Mouse (Mus musculus): Measurements from ENCODE around the gene Wap.

GRCm38 (mm10) chr11:6593406-6593805, 45.0 kb downstream of the Wap start:
- no peak for TF ChIP-seq CTCF (IDR thresholded peaks at IDR 0.05; ENCODE audit: insufficient read depth, low read length)
- no peak for TF ChIP-seq POLR2A (IDR thresholded peaks at IDR 0.05; ENCODE audit: borderline replicate concordance, extremely low read depth, low read depth, low read length)
